Mouse (Mus musculus) erythroblast, adult 5-6 weeks (primary cell): ENCODE measurements around the gene Tcf7l2. TPM values are rescaled to one million over a fixed set of nuclear protein-coding genes. Genes with fewer than 3 reads are reported as not detected.

Source experiments
- ATAC-seq: replicated peaks from 2 replicates; pipeline ENCODE4 v1.8.0; 2016; ENCODE audit warnings: moderate number of reproducible peaks, mild to moderate bottlenecking, moderate TSS enrichment, inconsistent platforms; ENCODE audit not compliant: poor library complexity, low FRiP score, severe bottlenecking
- total RNA-seq, 2 experiments: library from RNA; stranded (forward) in 1 of 2; stranded (reverse) in 1 of 2; fragments of 150-400 nt in 1 of 2; fragments of 200-764, 138-1000 nt in 1 of 2; gene quantifications; 2 replicates each; pipeline versions ENCODE4 v1.2.3 to v1.2.4; 2015 to 2017; ENCODE audit warnings: low replicate concordance in 2 of 2

Gene Tcf7l2
- total RNA-seq, 2 experiments from 2014 or later = 0.68 to 3.5 TPM

DNA sequence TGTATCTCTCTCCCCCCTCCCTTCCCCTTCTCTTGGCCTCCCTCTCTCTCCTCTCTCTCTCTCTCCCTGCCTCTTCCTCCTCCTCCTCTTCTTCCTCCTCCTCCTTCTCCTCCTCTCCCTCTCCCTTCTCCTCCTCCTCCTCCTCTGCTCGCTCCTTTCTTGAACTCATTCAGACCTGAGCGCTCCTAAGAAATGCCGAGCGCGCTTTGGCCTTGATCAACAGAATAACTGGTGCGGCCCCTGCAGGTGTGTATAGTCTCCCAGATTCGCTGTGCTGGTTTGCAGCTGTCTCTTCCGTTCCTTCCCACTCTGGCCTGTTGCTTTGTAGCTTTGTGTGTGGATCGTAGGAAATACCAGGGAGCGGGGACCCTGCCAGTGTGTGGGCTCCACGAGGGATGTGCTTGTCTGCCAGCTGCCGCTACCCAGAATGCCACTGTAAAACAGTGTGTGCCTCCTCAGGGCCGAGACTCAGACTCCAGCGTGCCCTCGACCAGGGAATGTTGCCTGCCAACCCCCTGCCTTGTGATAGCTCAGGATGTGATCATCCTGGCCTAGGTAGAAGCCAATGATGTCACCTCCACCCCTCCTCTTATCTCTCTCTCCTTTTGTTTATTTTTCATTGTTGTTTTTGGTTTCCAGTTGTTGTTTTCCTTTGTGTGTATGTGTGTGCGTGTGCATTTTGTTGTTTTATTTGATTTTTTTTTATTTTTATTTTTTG lies 184.3 kb downstream of the Tcf7l2 start:
- ATAC-seq = peak; percentile 58

DNA sequence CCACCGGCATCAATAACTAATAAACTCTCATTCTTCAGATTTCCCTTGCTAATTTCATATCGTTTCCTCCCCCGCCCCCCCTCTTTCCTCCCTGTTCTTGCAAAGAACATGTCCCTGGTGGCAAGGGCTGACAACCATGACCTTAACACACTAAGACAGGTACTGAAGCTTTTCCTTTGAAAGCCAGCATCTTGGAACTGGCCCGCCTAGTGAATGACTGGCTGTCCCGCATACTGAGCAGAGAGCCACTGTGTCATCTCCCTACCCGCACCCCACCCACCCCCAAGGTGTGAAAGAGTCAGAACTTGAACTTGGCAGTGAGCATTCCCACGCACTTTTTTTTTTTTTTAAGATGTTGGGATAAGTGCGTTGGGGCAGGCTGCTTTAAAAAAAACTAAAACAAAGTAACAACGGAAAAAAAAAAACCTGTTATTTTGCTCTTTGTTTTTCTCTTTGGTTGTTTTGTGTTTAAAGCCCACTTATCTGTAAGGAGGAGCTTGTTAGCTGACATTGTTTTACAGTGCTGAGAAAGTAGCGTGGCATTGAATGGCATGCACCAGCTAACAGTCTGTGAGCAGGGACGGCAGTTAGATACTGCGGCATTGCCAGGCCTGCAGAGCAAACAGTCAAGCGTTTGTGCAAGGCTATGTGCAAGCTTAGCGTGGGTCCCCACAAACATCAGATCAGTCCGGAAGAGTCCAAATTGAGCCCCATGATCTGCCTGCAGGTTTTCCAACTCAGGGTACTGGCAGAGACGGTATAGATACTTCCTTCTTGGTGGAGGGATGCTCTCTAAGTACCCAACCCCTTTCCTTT lies 185.4 kb downstream of the Tcf7l2 start:
- no peak for ATAC-seq

DNA sequence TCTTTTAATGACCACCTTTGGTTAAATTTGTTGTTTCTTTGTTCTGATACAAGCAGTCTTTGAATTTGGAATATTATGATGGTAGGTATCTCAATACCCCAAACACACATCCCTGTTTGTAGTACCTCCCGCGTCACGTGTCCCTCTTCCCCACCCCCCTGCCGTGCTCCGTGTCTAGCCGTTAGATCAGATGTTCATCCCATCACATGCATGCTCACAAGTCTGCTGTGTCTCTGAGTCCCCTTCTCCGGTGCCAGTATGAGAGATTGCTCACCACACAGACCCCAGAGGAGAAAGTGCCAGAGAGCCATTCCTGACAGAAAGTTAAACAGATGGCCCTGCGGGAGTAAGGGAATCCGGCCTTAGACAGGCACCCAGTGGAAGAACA lies 186.0 kb downstream of the Tcf7l2 start:
- no peak for ATAC-seq

DNA sequence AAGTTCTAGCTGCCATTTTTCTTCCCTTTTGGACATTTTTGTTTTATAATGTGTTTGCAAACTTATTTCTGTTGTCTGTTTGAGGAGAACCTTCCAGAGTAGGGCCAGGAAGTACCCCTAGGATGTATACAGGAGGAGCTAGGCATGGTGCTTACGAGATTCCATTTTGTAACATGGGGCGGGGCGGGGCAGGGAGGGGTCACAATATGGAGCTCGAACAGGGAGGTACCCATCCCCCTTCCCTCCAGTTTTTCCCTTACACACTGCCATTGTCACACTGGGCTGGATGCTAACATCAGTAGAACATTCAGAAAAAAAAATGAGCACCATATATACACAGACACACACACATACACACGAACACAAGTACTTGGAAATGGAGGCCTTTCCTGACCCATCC lies 187.1 kb downstream of the Tcf7l2 start:
- no peak for ATAC-seq

DNA sequence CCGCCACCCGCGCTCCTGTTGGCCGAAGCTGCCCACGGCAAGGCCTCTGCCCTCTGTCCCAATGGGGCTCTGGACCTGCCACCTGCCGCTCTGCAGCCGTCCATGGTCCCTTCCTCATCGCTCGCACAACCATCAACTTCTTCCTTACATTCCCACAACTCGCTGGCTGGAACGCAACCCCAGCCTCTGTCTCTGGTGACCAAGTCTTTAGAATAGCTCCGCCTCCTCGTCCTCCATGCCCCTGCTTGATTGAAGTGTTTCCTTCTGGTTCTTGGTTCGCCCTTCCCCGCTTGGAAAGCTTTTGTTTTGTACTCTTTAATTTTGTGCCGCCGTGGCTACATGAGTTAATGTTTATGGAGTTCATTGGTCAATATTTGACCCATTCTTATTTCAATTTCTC lies 190.0 kb downstream of the Tcf7l2 start:
- no peak for ATAC-seq

DNA sequence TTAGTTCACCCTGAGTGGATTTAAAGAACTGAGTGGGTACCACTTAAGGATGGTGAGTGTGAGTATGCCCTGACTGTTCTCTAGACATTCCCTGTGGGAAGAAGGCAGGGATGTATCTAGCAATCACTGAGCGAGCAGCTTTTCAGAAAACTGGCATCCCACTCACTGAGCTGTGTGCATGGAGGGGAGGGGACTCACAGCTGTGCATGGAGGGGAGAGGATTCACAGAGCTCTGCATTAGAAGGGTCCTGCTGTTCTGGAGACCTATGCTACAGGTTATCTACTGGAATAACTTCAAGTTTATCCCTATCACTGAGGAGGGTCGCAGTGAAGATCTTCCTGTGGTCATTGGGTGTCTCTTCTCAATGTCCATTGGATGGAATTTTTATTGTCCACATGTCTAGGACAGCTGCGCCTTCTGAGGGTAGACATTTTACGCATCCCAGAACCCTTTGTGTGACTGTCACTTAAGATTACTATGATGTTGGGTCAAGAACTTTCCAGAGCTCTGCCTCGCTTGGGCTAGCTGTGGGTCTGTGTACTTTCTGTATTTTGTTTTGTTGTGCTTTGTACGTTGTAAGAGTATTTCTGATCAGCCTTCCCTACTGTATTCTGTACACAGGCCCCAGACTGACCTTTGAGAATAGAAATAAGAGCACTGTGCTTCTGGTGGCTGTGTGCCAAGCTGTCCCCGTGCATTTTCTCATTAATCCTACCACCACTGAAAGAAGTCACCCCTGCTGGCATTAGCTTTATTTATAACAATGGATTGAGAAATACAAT lies 192.5 kb downstream of the Tcf7l2 start:
- ATAC-seq = no peak

DNA sequence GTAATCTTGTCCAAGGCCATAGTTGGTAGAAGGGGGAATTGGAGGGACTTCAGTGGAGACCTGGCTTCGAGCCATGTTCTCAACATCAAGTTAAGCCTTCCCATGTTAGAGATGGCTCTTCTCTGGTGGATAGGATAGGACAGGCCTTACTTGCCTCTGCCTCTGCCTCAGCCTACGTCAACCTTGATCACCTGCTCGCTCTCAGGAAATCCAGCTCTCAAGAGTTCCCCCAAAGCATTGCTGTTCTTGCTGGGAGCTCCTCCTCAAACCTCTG lies 193.0 kb downstream of the Tcf7l2 start:
- no peak for ATAC-seq

DNA sequence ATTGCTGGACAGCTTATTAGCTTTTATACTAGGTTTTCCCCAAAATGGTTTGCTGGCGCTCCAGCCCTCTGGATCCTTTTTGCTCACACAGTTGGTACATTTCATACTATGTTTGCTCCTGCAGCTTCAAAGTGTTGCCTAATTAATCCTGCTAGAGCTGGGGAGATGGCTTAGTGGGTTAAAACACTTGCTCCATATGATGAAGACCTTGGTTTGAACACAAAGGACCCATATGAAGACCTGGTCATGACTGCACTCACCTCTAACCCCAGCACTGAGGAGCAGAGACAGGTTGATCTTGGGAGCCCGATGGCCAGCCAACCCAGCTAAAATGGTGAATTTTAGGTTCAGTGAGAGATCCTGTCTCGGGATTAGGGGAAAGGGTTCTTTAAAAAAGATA lies 195.4 kb downstream of the Tcf7l2 start:
- no peak for ATAC-seq

DNA sequence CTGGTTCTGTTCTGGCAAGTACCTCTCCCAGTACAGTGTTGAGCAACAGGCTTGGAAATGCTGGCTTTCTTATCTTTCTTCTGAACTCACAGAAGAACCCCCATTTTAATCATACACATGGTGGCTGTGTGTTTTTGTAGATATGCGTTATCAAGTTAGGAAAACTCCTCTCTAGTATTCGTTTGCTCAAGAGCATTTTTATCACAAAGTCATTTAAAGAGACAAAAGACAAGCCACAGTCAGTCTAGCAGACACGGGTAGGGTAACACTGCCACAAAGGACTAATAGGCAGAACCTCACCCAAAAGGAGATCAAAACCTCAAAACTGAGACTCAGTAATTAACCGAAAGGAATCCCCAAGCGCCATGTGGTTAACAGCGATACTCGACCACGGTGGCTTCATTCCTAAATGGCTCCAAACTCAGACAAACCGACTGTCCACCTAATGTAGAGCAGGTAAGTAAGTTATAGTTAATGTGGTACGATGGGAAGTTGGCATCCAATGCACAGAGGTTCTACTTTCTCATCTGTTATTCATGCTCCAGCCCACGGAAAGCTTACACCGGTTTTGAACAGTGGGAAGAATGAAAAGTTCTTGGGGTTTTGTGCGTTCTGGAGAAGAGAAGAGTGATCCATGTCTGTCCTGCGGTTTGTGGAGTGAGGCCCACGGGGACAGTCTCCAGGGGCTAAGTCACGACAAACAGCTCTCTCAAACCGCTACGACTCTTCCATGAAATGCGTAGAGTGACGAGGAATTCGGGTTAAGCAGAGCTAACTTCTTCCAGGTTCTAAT lies 196.8 kb downstream of the Tcf7l2 start:
- peak; percentile 48 for ATAC-seq

DNA sequence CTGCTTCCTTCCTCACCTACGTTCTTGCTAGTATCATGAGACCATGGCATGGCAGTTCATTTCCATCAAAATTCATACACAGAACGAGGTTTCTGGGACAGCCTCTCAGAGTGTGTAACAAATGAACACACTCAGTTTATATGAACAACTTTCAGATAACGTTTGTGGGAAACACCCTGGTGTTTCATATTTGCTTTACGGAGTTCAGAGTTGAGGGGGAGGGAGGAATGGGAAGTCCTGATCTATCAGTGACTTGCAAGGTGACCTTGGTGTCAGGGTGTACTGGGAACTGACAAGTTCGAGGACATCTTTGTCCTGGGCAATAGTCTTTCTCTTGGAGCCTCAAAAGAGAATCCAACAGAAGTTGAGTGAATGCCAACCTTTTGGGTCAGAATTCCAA lies 197.5 kb downstream of the Tcf7l2 start:
- ATAC-seq = peak; percentile 36

DNA sequence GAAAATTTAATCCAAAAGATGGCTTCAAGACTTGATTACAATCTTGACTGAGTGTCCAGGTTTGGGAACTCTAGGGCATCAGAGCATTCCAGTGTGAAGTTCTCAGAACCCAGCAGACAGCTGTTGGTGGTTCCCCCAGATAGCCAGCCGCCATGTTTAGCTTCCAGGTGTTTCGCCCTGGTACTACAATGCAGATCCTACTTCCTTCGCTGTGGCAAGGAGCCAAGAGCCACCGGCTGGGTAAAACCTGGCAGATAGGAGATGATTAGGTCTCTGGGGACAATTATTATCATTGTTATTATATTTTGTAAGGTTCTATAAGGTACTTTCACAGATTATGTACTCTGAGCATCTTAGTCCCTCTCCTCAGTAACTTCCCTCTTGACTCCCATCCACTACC lies 198.1 kb downstream of the Tcf7l2 start:
- ATAC-seq = no peak

DNA sequence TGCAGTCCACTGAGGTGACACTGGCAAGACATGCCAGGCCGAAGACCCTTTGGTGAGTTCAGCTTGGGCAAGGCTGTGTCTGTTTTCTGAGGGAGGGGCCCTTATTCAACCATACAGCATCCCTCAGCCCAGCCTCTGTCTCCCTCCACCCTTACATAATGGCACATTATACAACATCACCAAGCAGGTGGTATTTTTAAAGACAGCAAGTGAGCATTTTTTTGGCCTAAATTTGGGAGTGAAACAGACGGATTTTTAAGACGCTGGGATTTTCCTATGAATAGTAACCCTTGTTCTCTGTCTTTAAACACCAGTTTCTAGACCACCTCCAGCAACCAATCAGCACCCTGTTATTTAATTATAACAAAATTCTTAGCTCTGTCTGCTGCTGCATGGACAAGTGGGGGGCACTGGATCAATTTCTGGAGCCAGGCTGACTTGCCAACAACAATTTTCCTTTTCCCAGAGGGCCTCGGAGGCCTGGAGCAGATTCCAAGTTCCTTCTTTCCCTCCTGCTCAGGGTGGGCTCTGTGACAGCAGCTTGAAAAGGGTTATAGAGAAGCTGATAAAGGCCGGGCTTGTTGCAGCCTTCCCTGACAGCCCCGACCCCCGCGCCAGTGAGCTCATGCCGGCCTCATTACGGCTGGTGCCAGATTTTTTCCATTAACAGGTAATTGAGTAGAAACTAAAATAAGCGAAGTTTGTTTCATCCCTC lies 199.1 kb downstream of the Tcf7l2 start:
- no peak for ATAC-seq

DNA sequence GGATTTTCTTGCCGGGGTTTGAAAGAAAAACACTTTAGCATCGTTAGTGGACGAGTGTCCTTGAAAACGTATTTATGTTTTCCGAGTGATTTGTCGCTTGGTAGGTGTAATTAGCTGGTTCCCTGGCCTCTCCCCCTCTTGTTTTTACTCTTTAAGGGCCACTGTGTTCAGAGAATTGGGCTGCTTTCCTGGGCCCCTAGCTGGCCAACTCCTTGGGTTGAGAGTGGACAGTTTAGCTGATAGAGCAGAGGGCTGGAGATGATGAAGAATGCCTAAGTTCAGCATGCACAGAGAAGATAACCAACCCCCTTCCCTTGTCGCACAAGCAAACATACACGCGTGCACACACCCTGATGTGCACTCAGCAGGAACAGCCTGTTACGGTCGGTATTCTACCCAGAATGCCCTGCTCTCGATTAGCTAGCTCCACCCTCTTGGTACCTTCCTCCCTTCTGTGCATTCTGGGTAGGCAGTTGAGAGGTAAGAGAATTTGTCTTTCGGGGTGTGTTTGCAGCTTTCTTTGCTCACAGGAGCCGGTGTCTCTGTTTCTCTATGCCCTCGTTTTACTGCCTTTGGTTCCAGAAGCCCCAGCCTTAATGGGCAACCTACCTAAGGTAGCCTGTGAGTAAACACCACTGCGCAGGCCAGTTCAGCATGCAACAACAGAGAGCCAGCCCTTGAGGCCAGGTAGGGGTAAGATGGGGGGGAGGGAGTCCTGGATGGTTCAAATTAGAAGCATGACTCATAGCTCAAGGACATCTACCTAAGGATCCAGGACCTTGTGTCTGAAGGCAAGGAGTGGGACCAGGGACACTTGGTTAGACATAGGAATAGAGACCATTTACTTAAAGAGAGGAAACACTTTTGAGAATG lies 199.9 kb downstream of the Tcf7l2 start:
- peak; percentile 89 for ATAC-seq

DNA sequence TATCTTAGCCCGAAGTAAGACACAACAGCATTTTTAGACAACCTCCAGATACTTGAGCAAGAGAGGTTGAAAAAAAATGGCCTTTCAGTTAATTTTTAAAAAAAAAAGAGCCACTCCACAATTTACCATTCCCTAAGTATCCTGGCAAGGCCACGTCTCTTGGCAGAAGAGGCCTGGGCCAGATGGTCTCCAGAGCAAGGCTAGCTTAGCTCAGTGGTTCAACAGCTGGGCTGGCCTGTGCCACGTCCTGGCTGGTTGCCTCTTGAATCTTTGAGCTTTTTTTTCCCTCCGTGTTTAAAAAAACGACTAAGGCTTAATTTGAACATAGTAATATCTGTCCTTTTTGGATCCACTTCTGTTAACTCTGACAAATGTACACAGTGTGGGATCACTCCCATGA lies 209.8 kb downstream of the Tcf7l2 start:
- ATAC-seq = no peak

DNA sequence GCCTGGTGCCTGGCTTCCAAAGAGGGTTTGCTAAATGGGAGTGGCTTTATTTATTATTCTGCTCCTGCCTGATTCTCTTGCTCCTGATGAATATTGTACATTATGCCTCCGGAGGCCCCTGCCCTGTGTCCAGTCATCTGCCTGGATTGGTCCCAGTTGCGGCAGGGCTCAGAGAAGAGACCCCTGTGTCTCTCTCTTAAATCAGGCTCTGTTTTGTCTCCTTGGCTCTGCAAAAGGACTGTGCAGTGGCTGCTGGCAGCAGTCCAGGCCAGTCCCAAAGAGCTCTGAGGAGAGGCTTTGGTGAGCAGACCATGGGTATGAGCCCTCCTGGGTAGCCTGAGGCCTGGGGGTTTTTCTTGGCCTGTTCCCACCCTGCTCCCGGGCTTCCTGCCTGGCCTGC lies 211.6 kb downstream of the Tcf7l2 start:
- no peak for ATAC-seq

DNA sequence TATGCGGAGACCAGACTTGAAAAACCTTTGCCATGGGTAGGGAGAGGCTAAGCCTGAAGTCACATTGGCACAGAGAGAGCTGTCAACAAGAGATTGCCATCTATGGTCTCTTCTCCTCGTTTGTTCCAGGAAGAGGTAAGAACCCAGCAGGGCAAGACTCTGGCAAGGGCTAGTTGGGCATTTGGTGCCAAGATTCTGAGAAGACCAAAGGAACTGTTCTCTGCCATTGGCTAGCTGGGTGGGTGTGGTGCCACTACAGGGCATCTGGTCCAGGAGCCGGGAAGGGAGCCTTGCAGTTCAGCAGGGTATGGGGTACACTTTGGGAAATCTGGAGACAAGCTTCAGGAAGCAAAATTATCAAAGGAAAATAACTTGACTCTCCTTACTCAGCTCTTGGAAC lies 213.5 kb downstream of the Tcf7l2 start:
- ATAC-seq = peak; percentile 42; the same call in 1 of the 2 replicates

DNA sequence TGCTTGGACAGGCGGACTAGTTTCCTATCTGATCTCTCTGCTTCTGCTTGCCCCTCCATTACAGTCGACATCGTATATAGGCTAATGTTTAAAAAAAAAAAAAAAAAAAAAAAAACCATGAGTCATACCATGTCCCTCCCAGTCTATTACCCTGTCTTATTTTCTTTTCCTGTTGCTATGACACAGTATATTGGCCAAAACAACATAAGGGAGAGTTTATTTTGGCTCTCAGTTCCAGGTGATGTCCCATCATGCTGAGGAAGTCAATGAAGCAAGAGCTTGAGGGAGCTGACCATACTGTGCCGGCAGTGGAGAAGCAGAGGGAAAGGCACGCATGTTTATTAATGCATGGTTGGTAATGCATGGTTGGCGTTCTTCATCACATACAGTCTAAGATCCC lies 215.1 kb downstream of the Tcf7l2 start:
- no peak for ATAC-seq

DNA sequence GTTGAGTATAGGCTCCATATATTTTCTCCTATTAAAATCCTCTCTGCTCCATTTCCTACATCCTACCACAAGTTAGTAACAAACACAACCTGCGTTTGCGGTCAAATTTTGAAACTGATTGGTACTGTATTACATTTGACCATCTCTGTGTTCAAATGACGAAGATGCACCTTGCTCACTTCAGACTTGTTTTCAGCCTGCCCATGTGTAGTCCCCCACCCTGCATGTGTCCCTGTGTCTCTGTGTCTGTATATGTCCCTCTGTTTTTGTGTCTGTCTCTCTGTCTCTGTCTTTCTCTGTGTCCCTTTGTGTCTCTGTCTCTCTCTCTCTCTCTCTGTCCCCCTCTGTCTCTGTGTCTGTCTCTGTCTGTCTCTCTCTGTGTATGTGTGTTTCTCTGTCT lies 222.8 kb downstream of the Tcf7l2 start:
- no peak for ATAC-seq

DNA sequence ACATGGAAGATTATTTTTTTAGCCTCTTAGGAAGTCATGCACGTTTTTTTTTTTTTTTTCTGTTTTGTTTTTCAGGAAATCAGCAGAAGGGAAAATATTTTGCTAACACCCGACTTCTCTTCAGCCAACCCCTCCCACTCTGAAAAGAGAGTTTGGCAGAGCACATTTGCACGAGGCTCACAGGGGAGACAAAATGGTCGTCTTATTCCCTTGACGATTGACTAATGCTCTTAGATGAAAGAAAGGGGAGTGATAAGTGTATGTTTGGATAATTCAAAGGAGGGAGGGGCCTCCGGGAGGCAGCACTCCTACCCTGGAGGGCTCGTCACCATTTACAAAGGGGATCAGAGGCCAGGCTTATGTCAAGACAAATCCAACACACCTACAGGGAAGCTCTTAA lies 224.4 kb downstream of the Tcf7l2 start:
- ATAC-seq = no peak
